Mouse (Mus musculus) central nervous system, embryonic 14 days (tissue): ENCODE results near the gene Piwil1. TPM values are rescaled to one million over a fixed set of nuclear protein-coding genes. Genes with fewer than 3 reads are reported as not detected.

Experiments
- polyA plus RNA-seq: library from polyadenylated mRNA; depleted of rRNA; stranded (reverse); fragments of >200 nt; gene quantifications from 2 replicates; pipeline ENCODE4 v1.2.3, GENCODE M21; 2012; rRNA removed

Gene Piwil1
- 0.16 and 0.23 TPM in 2 replicates for polyA plus RNA-seq

DNA sequence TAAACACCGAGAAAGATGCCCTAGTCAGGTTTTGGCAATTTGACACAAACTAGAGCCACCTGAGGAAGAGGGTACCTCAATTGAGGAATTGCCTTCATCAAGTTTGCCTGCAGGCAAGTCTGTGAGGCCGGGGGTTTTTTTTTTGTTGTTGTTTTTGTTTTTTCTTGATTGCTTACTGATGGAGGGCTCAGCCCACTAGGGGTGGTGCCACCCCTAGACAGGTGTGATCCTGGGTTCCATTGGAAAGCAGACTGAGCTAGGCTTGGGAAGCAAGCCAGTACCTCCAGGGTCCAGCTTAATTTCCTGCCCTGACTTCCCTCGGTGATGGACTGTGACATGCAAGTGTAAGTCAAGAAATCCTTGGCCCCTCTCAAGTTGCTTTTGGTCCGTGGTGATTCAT lies at the start of gene Piwil1:
Gene Piwil1, plus strand, starts transcription at position 301 of the 400 bp plus-strand sequence.

Other genes with a start within 250 kb of the Piwil1 start
- 12.4 and 15.1 TPM in 2 replicates for gene Fzd10, start 101.7 kb upstream of the Piwil1 start, polyA plus RNA-seq